Mouse (Mus musculus) urinary bladder, postnatal 25 days (tissue): ENCODE measurements at regions not wholly inside any gene's neighbourhood (a gene's known extent, or its start where the extent isn't known, plus 50 kb on each side); places are given as distances from the start of the nearest gene placed in this dataset.

ENCODE experiments used
- DNase-seq: peaks from one replicate; pipeline ENCODE4 v3.0.0; 2022; ENCODE audit warnings: low spot score

- peak; percentile 23 for DNase-seq
Measured at GRCm38 (mm10) chrX:12365582-12366323, 205.6 kb upstream of the Bcor start.

- no peak for DNase-seq
Measured at GRCm38 (mm10) chrX:12366801-12367200, 206.6 kb upstream of the Bcor start.

- DNase-seq = no peak
Measured at GRCm38 (mm10) chrX:12373670-12374069, 213.5 kb upstream of the Bcor start.

- no peak for DNase-seq
Measured at GRCm38 (mm10) chrX:12375796-12376195, 211.8 kb upstream of the Atp6ap2 start.

GRCm38 (mm10) chrX:12376238-12376980 lies 211.2 kb upstream of the Atp6ap2 start:
- no peak for DNase-seq

GRCm38 (mm10) chrX:12377441-12377840 lies 210.2 kb upstream of the Atp6ap2 start:
- DNase-seq = no peak

GRCm38 (mm10) chrX:12392145-12392825 lies 195.3 kb upstream of the Atp6ap2 start:
- no peak for DNase-seq

GRCm38 (mm10) chrX:12409319-12409718 lies 178.3 kb upstream of the Atp6ap2 start:
- DNase-seq = no peak

GRCm38 (mm10) chrX:12425566-12425965 lies 162.0 kb upstream of the Atp6ap2 start:
- no peak for DNase-seq

- DNase-seq = no peak
Measured at GRCm38 (mm10) chrX:12426664-12427063, 160.9 kb upstream of the Atp6ap2 start.

- no peak for DNase-seq
Measured at GRCm38 (mm10) chrX:12432289-12432688, 155.3 kb upstream of the Atp6ap2 start.

GRCm38 (mm10) chrX:12435656-12436055 lies 151.9 kb upstream of the Atp6ap2 start:
- no peak for DNase-seq

GRCm38 (mm10) chrX:12436106-12436505 lies 151.5 kb upstream of the Atp6ap2 start:
- DNase-seq = no peak

GRCm38 (mm10) chrX:12439447-12439846 lies 148.2 kb upstream of the Atp6ap2 start:
- no peak for DNase-seq

- DNase-seq = no peak
Measured at GRCm38 (mm10) chrX:12443794-12444193, 143.8 kb upstream of the Atp6ap2 start.

GRCm38 (mm10) chrX:12445093-12445492 lies 142.5 kb upstream of the Atp6ap2 start:
- DNase-seq = no peak

- no peak for DNase-seq
Measured at GRCm38 (mm10) chrX:12447962-12448361, 139.6 kb upstream of the Atp6ap2 start.

GRCm38 (mm10) chrX:12449688-12450087 lies 137.9 kb upstream of the Atp6ap2 start:
- no peak for DNase-seq

GRCm38 (mm10) chrX:12452979-12453769 lies 134.4 kb upstream of the Atp6ap2 start:
- DNase-seq = no peak

GRCm38 (mm10) chrX:12461657-12462056 lies 125.9 kb upstream of the Atp6ap2 start:
- DNase-seq = no peak

- DNase-seq = no peak
Measured at GRCm38 (mm10) chrX:12462936-12463647, 124.5 kb upstream of the Atp6ap2 start.
